Mouse (Mus musculus): ENCODE data around the gene Ddt. TPM values are rescaled to one million over a fixed set of nuclear protein-coding genes. Genes with fewer than 3 reads are reported as not detected.
"Not testable (repeated sequence)": the region's sequence is repeated elsewhere in the genome, so short reads cannot be mapped to it uniquely, and the experiment has no call there.

The Ddt gene
- total RNA-seq, 1 experiment from 2014 or later, result 44.6 TPM

- ATAC-seq (replicated peaks in 1 of 2; ENCODE audit: insufficient read depth in 1 of 2, low FRiP score in 2 of 2, low TSS enrichment in 1 of 2, low read depth in 1 of 2, poor library complexity in 2 of 2, severe bottlenecking in 2 of 2), result no peak
Observed at GRCm38 (mm10) chr10:75779206-75780174, 6.3 kb upstream of the Ddt start.

- no peak for ATAC-seq (replicated peaks in 1 of 2; ENCODE audit: insufficient read depth in 1 of 2, low FRiP score in 2 of 2, low TSS enrichment in 1 of 2, low read depth in 1 of 2, poor library complexity in 2 of 2, severe bottlenecking in 2 of 2)
Observed at GRCm38 (mm10) chr10:75777885-75778284, 4.7 kb upstream of the Ddt start.

- no peak for ATAC-seq (replicated peaks in 1 of 2; ENCODE audit: insufficient read depth in 1 of 2, low FRiP score in 2 of 2, low TSS enrichment in 1 of 2, low read depth in 1 of 2, poor library complexity in 2 of 2, severe bottlenecking in 2 of 2)
Observed at GRCm38 (mm10) chr10:75776562-75776961, 3.3 kb upstream of the Ddt start.

GRCm38 (mm10) chr10:75774587-75774986 is 1.4 kb upstream of the Ddt start:
- ATAC-seq (replicated peaks in 1 of 2; ENCODE audit: insufficient read depth in 1 of 2, low FRiP score in 2 of 2, low TSS enrichment in 1 of 2, low read depth in 1 of 2, poor library complexity in 2 of 2, severe bottlenecking in 2 of 2), result no peak

GRCm38 (mm10) chr10:75774102-75774501 is 888 bp upstream of the Ddt start:
- ATAC-seq (replicated peaks in 1 of 2; ENCODE audit: insufficient read depth in 1 of 2, low FRiP score in 2 of 2, low TSS enrichment in 1 of 2, low read depth in 1 of 2, poor library complexity in 2 of 2, severe bottlenecking in 2 of 2), result no peak

GRCm38 (mm10) chr10:75767756-75768155 is 5.5 kb downstream of the Ddt start:
- ATAC-seq (replicated peaks in 1 of 2; ENCODE audit: insufficient read depth in 1 of 2, low FRiP score in 2 of 2, low TSS enrichment in 1 of 2, low read depth in 1 of 2, poor library complexity in 2 of 2, severe bottlenecking in 2 of 2), result not testable (repeated sequence)

- no peak for ATAC-seq (replicated peaks in 1 of 2; ENCODE audit: insufficient read depth in 1 of 2, low FRiP score in 2 of 2, low TSS enrichment in 1 of 2, low read depth in 1 of 2, poor library complexity in 2 of 2, severe bottlenecking in 2 of 2)
Observed at GRCm38 (mm10) chr10:75766856-75767255, 6.4 kb downstream of the Ddt start.

GRCm38 (mm10) chr10:75764519-75765473 is 8.4 kb downstream of the Ddt start:
- peak; percentile 47 for ATAC-seq (replicated peaks in 1 of 2; ENCODE audit: insufficient read depth in 1 of 2, low FRiP score in 2 of 2, low TSS enrichment in 1 of 2, low read depth in 1 of 2, poor library complexity in 2 of 2, severe bottlenecking in 2 of 2)

- peak; percentile 98 to 99 for ATAC-seq (replicated peaks in 1 of 2; ENCODE audit: insufficient read depth in 1 of 2, low FRiP score in 2 of 2, low TSS enrichment in 1 of 2, low read depth in 1 of 2, poor library complexity in 2 of 2, severe bottlenecking in 2 of 2)
Observed at GRCm38 (mm10) chr10:75763682-75764518, 9.3 kb downstream of the Ddt start, which contains the start of gene Cabin1. Gene Cabin1 (minus strand): TSS chr10:75764341.

- no peak for ATAC-seq (replicated peaks in 1 of 2; ENCODE audit: insufficient read depth in 1 of 2, low FRiP score in 2 of 2, low TSS enrichment in 1 of 2, low read depth in 1 of 2, poor library complexity in 2 of 2, severe bottlenecking in 2 of 2)
Observed at GRCm38 (mm10) chr10:75762413-75762812, 10.8 kb downstream of the Ddt start.

GRCm38 (mm10) chr10:75760311-75760710 is 12.9 kb downstream of the Ddt start:
- ATAC-seq (replicated peaks in 1 of 2; ENCODE audit: insufficient read depth in 1 of 2, low FRiP score in 2 of 2, low TSS enrichment in 1 of 2, low read depth in 1 of 2, poor library complexity in 2 of 2, severe bottlenecking in 2 of 2), result no peak

GRCm38 (mm10) chr10:75756719-75757118 is 16.5 kb downstream of the Ddt start:
- ATAC-seq (replicated peaks in 1 of 2; ENCODE audit: insufficient read depth in 1 of 2, low FRiP score in 2 of 2, low TSS enrichment in 1 of 2, low read depth in 1 of 2, poor library complexity in 2 of 2, severe bottlenecking in 2 of 2), result no peak

- ATAC-seq (replicated peaks in 1 of 2; ENCODE audit: insufficient read depth in 1 of 2, low FRiP score in 2 of 2, low TSS enrichment in 1 of 2, low read depth in 1 of 2, poor library complexity in 2 of 2, severe bottlenecking in 2 of 2), result peak; percentile 77 to 80
Observed at GRCm38 (mm10) chr10:75744017-75744416, 29.2 kb downstream of the Ddt start.

- no peak for ATAC-seq (replicated peaks in 1 of 2; ENCODE audit: insufficient read depth in 1 of 2, low FRiP score in 2 of 2, low TSS enrichment in 1 of 2, low read depth in 1 of 2, poor library complexity in 2 of 2, severe bottlenecking in 2 of 2)
Observed at GRCm38 (mm10) chr10:75743369-75743768, 29.8 kb downstream of the Ddt start.

- no peak for ATAC-seq (replicated peaks in 1 of 2; ENCODE audit: insufficient read depth in 1 of 2, low FRiP score in 2 of 2, low TSS enrichment in 1 of 2, low read depth in 1 of 2, poor library complexity in 2 of 2, severe bottlenecking in 2 of 2)
Observed at GRCm38 (mm10) chr10:75740866-75741265, 32.3 kb downstream of the Ddt start.

- no peak for ATAC-seq (replicated peaks in 1 of 2; ENCODE audit: insufficient read depth in 1 of 2, low FRiP score in 2 of 2, low TSS enrichment in 1 of 2, low read depth in 1 of 2, poor library complexity in 2 of 2, severe bottlenecking in 2 of 2)
Observed at GRCm38 (mm10) chr10:75725449-75725848, 47.8 kb downstream of the Ddt start.
